Mouse (Mus musculus): Measurements from ENCODE around the gene Plekhd1. TPM values are rescaled to one million over a fixed set of nuclear protein-coding genes. Genes with fewer than 3 reads are reported as not detected.

The Plekhd1 gene
- polyA plus RNA-seq, 1 experiment from 2014 or later: 3.6 TPM

DNA sequence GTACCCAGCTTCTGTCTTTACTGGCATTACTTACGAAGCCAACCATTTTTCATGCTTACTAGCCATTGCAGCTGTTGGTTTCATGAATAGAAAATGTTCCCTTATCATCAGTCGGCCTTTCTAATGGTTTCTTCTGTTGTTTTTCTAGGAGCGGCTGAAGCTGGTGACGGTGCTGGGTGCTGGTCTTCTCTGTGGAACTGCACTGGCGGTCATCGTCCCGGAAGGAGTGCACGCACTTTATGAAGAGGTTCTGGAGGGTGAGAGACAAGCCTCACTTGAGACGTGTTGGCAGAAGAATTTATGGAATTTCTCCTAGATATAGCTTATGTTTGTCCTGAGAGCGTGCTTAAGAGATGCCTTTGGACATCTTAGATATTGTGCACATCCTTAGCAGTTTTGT lies 30.1 kb upstream of the Plekhd1 start:
- no peak overlapping the region for H3K4me3 ChIP-seq (ENCODE audit: low read length)
- 66% methylated on average over 10 of the region's 10 CpGs for WGBS
- no peak overlapping the region for H3K9ac ChIP-seq (ENCODE audit: low read length)

DNA sequence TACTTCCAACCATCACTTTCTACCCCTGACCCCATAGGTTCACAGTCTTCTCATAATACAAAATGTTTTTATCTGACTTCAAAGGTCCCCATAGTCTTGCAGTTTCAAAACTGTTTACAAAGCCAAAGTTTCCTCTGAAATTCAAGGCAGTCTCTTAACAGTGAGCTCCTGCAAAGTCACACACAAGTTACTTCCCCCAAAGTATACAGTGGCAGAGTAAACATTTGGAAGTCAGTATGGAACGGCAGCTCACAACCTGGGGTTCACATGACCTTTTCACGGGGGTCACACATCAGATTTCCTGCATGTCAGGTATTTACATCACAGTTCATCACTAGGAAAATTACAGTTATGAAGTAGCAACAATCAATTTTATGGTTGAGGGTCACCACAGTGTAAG lies 28.5 kb upstream of the Plekhd1 start:
- WGBS: 22% methylated on average over 2 of the region's 2 CpGs
- Histone ChIP-seq H3K4me3 (ENCODE audit: low read length) (no peak overlapping the region), H3K27ac (ENCODE audit: low read length) (no peak overlapping the region), H3K27me3 (ENCODE audit: control insufficient read depth, insufficient read depth, low read depth, low read length) (no peaks in the 10 kb centered on the region), H3K9me3 (ENCODE audit: control insufficient read depth, low read length) (no peaks in the 10 kb centered on the region), H3K4me1 (replicated peaks; ENCODE audit: control insufficient read depth, insufficient read depth, low read length) (no peaks in the 10 kb centered on the region), H3K4me2 (ENCODE audit: low read depth, low read length) (no peak overlapping the region), H3K36me3 (ENCODE audit: control insufficient read depth, insufficient read depth, low read length) (peaks cover 14% of the 10 kb centered on the region; the same call in 1 of the 2 replicates), H3K9ac (ENCODE audit: low read length) (no peak overlapping the region)
- ATAC-seq (ENCODE audit: low read depth): no peak

More for the DNA sequence above, 30.1 kb upstream of the Plekhd1 start:
- H3K4me2 ChIP-seq (ENCODE audit: low read depth, low read length): no peak overlapping the region
- H3K9me3 ChIP-seq (ENCODE audit: control insufficient read depth, low read length): no peaks in the 10 kb centered on the region
- peaks cover 12% of the 10 kb centered on the region; the same call in 1 of the 2 replicates for H3K36me3 ChIP-seq (ENCODE audit: control insufficient read depth, insufficient read depth, low read length)
- no peak overlapping the region for H3K27ac ChIP-seq (ENCODE audit: low read length)
- H3K27me3 ChIP-seq (ENCODE audit: control insufficient read depth, insufficient read depth, low read depth, low read length): no peaks in the 10 kb centered on the region
- H3K4me1 ChIP-seq (replicated peaks; ENCODE audit: control insufficient read depth, insufficient read depth, low read length): no peaks in the 10 kb centered on the region; the same call in 1 of the 2 replicates
- no peak for ATAC-seq (ENCODE audit: low read depth)

DNA sequence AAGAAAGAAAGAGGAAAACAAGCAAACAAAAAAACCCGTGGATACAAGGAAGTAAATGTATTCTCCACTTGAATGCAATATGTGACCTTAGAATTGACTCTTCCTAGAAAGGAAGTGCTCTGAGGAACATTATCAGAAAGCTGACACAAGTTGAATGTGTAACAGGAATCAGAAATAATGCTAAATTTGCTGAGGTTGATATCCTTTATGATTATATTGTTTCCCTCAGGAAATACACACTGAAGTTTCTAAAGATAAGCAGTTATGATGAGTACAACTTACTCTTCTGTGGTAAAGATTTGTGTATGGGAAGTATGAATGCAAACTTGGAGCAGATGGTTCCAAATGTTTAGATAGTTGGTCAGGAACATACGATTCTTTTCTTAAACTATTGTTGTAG lies 24.0 kb upstream of the Plekhd1 start:
- no peak overlapping the region for H3K4me3 ChIP-seq (ENCODE audit: low read length)
- H3K36me3 ChIP-seq (ENCODE audit: control insufficient read depth, insufficient read depth, low read length): peaks cover 10% of the 10 kb centered on the region
- H3K27me3 ChIP-seq (ENCODE audit: control insufficient read depth, insufficient read depth, low read depth, low read length): no peaks in the 10 kb centered on the region
- H3K4me2 ChIP-seq (ENCODE audit: low read depth, low read length): no peak overlapping the region
- no peak overlapping the region for H3K27ac ChIP-seq (ENCODE audit: low read length)
- 72% methylated on average over 2 of the region's 2 CpGs for WGBS
- no peaks in the 10 kb centered on the region for H3K4me1 ChIP-seq (replicated peaks; ENCODE audit: control insufficient read depth, insufficient read depth, low read length)
- H3K9ac ChIP-seq (ENCODE audit: low read length): no peak overlapping the region
- ATAC-seq (ENCODE audit: low read depth): no peak
- H3K9me3 ChIP-seq (ENCODE audit: control insufficient read depth, low read length): no peaks in the 10 kb centered on the region

GRCm38 (mm10) chr12:80673170-80673569 lies 19.2 kb upstream of the Plekhd1 start:
- no peaks in the 10 kb centered on the region for H3K9me3 ChIP-seq (ENCODE audit: control insufficient read depth, low read length)
- H3K36me3 ChIP-seq (ENCODE audit: control insufficient read depth, insufficient read depth, low read length): peaks cover 12% of the 10 kb centered on the region
- H3K27ac ChIP-seq (ENCODE audit: low read length): no peak overlapping the region
- no peak overlapping the region for H3K4me2 ChIP-seq (ENCODE audit: low read depth, low read length)
- no peaks in the 10 kb centered on the region for H3K4me1 ChIP-seq (replicated peaks; ENCODE audit: control insufficient read depth, insufficient read depth, low read length)
- no peak overlapping the region for H3K4me3 ChIP-seq (ENCODE audit: low read length)
- ATAC-seq (ENCODE audit: low read depth): peak; percentile 41; the same call in 1 of the 2 replicates
- H3K27me3 ChIP-seq (ENCODE audit: control insufficient read depth, insufficient read depth, low read depth, low read length): no peaks in the 10 kb centered on the region
- WGBS: 14% methylated on average over 3 of the region's 3 CpGs
- no peak overlapping the region for H3K9ac ChIP-seq (ENCODE audit: low read length)

DNA sequence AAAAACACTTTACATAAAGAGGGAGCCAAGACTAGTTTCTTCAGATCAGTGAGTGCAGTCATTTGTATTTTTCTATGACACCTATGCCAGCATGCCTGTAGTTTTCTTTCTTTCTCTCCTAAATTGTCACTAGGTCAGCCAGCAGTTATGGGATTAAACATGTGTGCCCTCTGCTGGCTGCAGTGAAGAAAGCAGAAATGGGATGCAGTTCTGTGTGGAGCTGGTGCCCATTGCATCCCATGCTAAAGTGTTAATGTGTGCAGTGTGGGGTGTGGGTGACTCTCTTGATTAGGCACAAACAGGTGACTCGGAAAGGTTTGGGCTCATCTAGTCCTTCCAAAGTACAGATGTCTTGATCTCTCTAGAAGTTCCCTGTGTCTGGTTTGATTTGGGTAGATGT lies 11.1 kb upstream of the Plekhd1 start:
- no peak overlapping the region for H3K27ac ChIP-seq (ENCODE audit: low read length)
- H3K36me3 ChIP-seq (ENCODE audit: control insufficient read depth, insufficient read depth, low read length): peaks cover 7% of the 10 kb centered on the region
- H3K27me3 ChIP-seq (ENCODE audit: control insufficient read depth, insufficient read depth, low read depth, low read length): no peaks in the 10 kb centered on the region
- no peaks in the 10 kb centered on the region for H3K4me1 ChIP-seq (replicated peaks; ENCODE audit: control insufficient read depth, insufficient read depth, low read length)
- H3K9ac ChIP-seq (ENCODE audit: low read length): no peak overlapping the region
- no peak for ATAC-seq (ENCODE audit: low read depth)
- no peak overlapping the region for H3K4me3 ChIP-seq (ENCODE audit: low read length)
- H3K9me3 ChIP-seq (ENCODE audit: control insufficient read depth, low read length): no peaks in the 10 kb centered on the region
- 84% methylated on average over 1 of the region's 1 CpGs for WGBS
- H3K4me2 ChIP-seq (ENCODE audit: low read depth, low read length): no peak overlapping the region

DNA sequence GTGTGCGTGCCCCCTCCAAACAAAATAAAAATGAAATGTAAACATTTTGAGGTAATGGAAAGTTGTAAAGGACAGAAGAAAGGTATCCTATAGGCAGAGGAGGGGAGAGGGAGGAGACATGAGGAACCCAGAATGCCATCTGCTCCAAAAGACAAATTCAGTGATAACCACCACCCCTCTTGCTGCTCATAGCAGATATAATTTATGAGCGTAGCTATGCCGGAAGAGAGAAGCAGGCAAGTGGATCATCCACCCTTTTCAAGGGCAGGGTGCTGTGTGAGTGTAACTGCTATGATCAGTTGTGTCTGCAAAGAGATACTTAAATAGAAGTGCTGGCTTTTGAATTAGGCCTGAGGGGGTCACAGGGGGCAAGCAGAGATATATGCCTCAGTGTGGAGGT lies 8.8 kb upstream of the Plekhd1 start:
- 73% methylated on average over 3 of the region's 3 CpGs for WGBS
- peaks cover 8% of the 10 kb centered on the region for H3K4me1 ChIP-seq (replicated peaks; ENCODE audit: control insufficient read depth, insufficient read depth, low read length)
- no peaks in the 10 kb centered on the region for H3K27me3 ChIP-seq (ENCODE audit: control insufficient read depth, insufficient read depth, low read depth, low read length)
- H3K36me3 ChIP-seq (ENCODE audit: control insufficient read depth, insufficient read depth, low read length): peaks cover 4% of the 10 kb centered on the region; the same call in 1 of the 2 replicates
- H3K9ac ChIP-seq (ENCODE audit: low read length): no peak overlapping the region
- H3K27ac ChIP-seq (ENCODE audit: low read length): no peak overlapping the region
- no peaks in the 10 kb centered on the region for H3K9me3 ChIP-seq (ENCODE audit: control insufficient read depth, low read length)
- no peak for ATAC-seq (ENCODE audit: low read depth)
- no peak overlapping the region for H3K4me2 ChIP-seq (ENCODE audit: low read depth, low read length)
- H3K4me3 ChIP-seq (ENCODE audit: low read length): no peak overlapping the region

GRCm38 (mm10) chr12:80684316-80684715 lies 8.1 kb upstream of the Plekhd1 start:
- 85% methylated on average over 3 of the region's 3 CpGs for WGBS
- H3K4me1 ChIP-seq (replicated peaks; ENCODE audit: control insufficient read depth, insufficient read depth, low read length): peaks cover 8% of the 10 kb centered on the region
- H3K27ac ChIP-seq (ENCODE audit: low read length): no peak overlapping the region
- H3K27me3 ChIP-seq (ENCODE audit: control insufficient read depth, insufficient read depth, low read depth, low read length): no peaks in the 10 kb centered on the region
- no peak overlapping the region for H3K4me3 ChIP-seq (ENCODE audit: low read length)
- no peak overlapping the region for H3K9ac ChIP-seq (ENCODE audit: low read length)
- H3K4me2 ChIP-seq (ENCODE audit: low read depth, low read length): no peak overlapping the region
- H3K36me3 ChIP-seq (ENCODE audit: control insufficient read depth, insufficient read depth, low read length): peaks cover 3% of the 10 kb centered on the region; the same call in 1 of the 2 replicates
- H3K9me3 ChIP-seq (ENCODE audit: control insufficient read depth, low read length): no peaks in the 10 kb centered on the region
- no peak for ATAC-seq (ENCODE audit: low read depth)

GRCm38 (mm10) chr12:80687788-80688211 lies 4.6 kb upstream of the Plekhd1 start:
- 31% methylated on average over 10 of the region's 10 CpGs for WGBS
- H3K36me3 ChIP-seq (ENCODE audit: control insufficient read depth, insufficient read depth, low read length): no peaks in the 10 kb centered on the region
- H3K4me3 ChIP-seq (ENCODE audit: low read length): peak overlapping the region; percentile 7; the same call in 1 of the 2 replicates
- ATAC-seq (ENCODE audit: low read depth): peak; percentile 66; the same call in 1 of the 2 replicates
- H3K4me2 ChIP-seq (ENCODE audit: low read depth, low read length): peak overlapping the region; percentile 41
- peaks cover 21% of the 10 kb centered on the region for H3K4me1 ChIP-seq (replicated peaks; ENCODE audit: control insufficient read depth, insufficient read depth, low read length)
- peaks cover 16% of the 10 kb centered on the region for H3K27me3 ChIP-seq (ENCODE audit: control insufficient read depth, insufficient read depth, low read depth, low read length)
- H3K27ac ChIP-seq (ENCODE audit: low read length): peak overlapping the region; percentile 58; the same call in 1 of the 2 replicates
- H3K9me3 ChIP-seq (ENCODE audit: control insufficient read depth, low read length): no peaks in the 10 kb centered on the region
- no peak overlapping the region for H3K9ac ChIP-seq (ENCODE audit: low read length)

DNA sequence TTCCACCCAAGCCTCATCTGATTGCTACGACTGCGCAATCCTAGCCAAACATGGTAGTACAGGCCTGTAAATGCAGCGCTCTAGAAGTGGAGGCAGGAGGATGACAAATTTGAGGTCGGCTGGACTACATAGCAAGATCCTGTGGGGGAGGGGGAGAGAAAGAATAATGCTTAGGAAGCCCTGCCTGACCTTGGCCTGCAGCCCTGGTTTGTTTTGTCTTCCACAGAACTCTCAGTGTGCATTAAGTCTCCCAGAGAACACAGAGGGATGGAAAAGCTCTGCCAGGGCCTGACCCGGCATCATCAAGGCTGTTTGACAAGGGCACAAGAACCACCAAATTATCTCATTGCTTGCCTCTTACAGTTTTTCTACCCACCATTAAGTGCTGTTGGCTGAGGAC lies 2.7 kb upstream of the Plekhd1 start:
- ATAC-seq (ENCODE audit: low read depth): no peak
- peaks cover 31% of the 10 kb centered on the region for H3K4me1 ChIP-seq (replicated peaks; ENCODE audit: control insufficient read depth, insufficient read depth, low read length)
- no peak overlapping the region for H3K4me3 ChIP-seq (ENCODE audit: low read length)
- H3K9me3 ChIP-seq (ENCODE audit: control insufficient read depth, low read length): no peaks in the 10 kb centered on the region
- no peak overlapping the region for H3K27ac ChIP-seq (ENCODE audit: low read length)
- no peaks in the 10 kb centered on the region for H3K36me3 ChIP-seq (ENCODE audit: control insufficient read depth, insufficient read depth, low read length)
- no peak overlapping the region for H3K9ac ChIP-seq (ENCODE audit: low read length)
- H3K4me2 ChIP-seq (ENCODE audit: low read depth, low read length): no peak overlapping the region
- WGBS: 49% methylated on average over 5 of the region's 5 CpGs
- H3K27me3 ChIP-seq (ENCODE audit: control insufficient read depth, insufficient read depth, low read depth, low read length): peaks cover 21% of the 10 kb centered on the region

DNA sequence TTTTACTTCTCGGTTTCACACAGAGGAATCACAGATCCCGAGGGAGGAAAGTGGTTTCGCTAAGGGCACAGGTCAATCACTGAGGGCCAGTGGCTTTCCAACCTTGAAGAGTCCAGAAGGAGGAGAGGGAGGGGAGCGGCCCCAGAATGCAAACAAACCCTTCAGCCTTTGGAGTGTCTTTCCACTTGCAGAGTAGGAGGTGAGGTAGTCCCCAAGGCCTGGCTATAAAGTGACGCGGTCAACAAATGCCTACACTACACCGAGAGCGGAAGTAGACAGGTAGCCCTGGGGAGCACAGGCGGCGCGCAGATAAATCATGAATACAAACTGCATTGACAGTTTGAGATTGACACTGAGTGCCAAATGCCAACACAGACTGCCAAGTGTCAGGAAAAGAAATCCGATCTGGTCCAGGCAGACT lies 710 bp upstream of the Plekhd1 start:
- peak; percentile 42 for ATAC-seq (ENCODE audit: low read depth)
- no peaks in the 10 kb centered on the region for H3K9me3 ChIP-seq (ENCODE audit: control insufficient read depth, low read length)
- peak overlapping the region; percentile 70 for H3K4me2 ChIP-seq (ENCODE audit: low read depth, low read length)
- H3K4me3 ChIP-seq (ENCODE audit: low read length): peak overlapping the region; percentile 47
- WGBS: 9% methylated on average over 12 of the region's 12 CpGs
- H3K27ac ChIP-seq (ENCODE audit: low read length): peak overlapping the region; percentile 62
- H3K36me3 ChIP-seq (ENCODE audit: control insufficient read depth, insufficient read depth, low read length): no peaks in the 10 kb centered on the region
- H3K4me1 ChIP-seq (replicated peaks; ENCODE audit: control insufficient read depth, insufficient read depth, low read length): peaks cover 31% of the 10 kb centered on the region
- H3K9ac ChIP-seq (ENCODE audit: low read length): no peak overlapping the region; the same call in 1 of the 2 replicates
- H3K27me3 ChIP-seq (ENCODE audit: control insufficient read depth, insufficient read depth, low read depth, low read length): peaks cover 22% of the 10 kb centered on the region

Data from lung, embryonic 16.5 days (tissue).